Mouse (Mus musculus): ENCODE measurements at regions not wholly inside any gene's neighbourhood (a gene's known extent, or its start where the extent isn't known, plus 50 kb on each side); places are given as distances from the start of the nearest gene placed in this dataset.

- no peaks in the 10 kb centered on the region for H3K4me1 ChIP-seq (replicated peaks; ENCODE audit: control insufficient read depth, insufficient read depth, low read length)
- no peaks in the 10 kb centered on the region for H3K27me3 ChIP-seq (ENCODE audit: control insufficient read depth, insufficient read depth, low read depth, low read length)
- ATAC-seq (ENCODE audit: low read depth): no peak
Measured at GRCm38 (mm10) chr14:60439106-60439505, 66.0 kb downstream of the Amer2 start.

GRCm38 (mm10) chr14:60443821-60444551 is 70.9 kb downstream of the Amer2 start:
- no peak overlapping the region for H3K4me3 ChIP-seq (ENCODE audit: low read length)
- WGBS: 59% methylated on average over 7 of the region's 7 CpGs
- H3K27ac ChIP-seq (ENCODE audit: low read length): no peak overlapping the region
- 0 out of 2 replicates have a peak, but pooled peaks cover 2% of the 10 kb centered on the region for H3K9me3 ChIP-seq (ENCODE audit: control insufficient read depth, low read length)
- H3K9ac ChIP-seq (ENCODE audit: low read length): no peak overlapping the region
- ATAC-seq (ENCODE audit: low read depth): no peak
- no peaks in the 10 kb centered on the region for H3K4me1 ChIP-seq (replicated peaks; ENCODE audit: control insufficient read depth, insufficient read depth, low read length)
- no peak overlapping the region for H3K4me2 ChIP-seq (ENCODE audit: low read depth, low read length)
- H3K27me3 ChIP-seq (ENCODE audit: control insufficient read depth, insufficient read depth, low read depth, low read length): no peaks in the 10 kb centered on the region
- no peaks in the 10 kb centered on the region for H3K36me3 ChIP-seq (ENCODE audit: control insufficient read depth, insufficient read depth, low read length)

More at GRCm38 (mm10) chr14:60439106-60439505, 66.0 kb downstream of the Amer2 start:
- Histone ChIP-seq H3K4me3 (ENCODE audit: low read length) (no peak overlapping the region), H3K9me3 (ENCODE audit: control insufficient read depth, low read length) (0 out of 2 replicates have a peak, but pooled peaks cover 2% of the 10 kb centered on the region), H3K4me2 (ENCODE audit: low read depth, low read length) (no peak overlapping the region), H3K36me3 (ENCODE audit: control insufficient read depth, insufficient read depth, low read length) (no peaks in the 10 kb centered on the region), H3K9ac (ENCODE audit: low read length) (no peak overlapping the region), H3K27ac (ENCODE audit: low read length) (no peak overlapping the region)
- WGBS: 48% methylated on average over 6 of the region's 6 CpGs

GRCm38 (mm10) chr14:60444552-60444937 is 71.5 kb downstream of the Amer2 start:
- Histone ChIP-seq H3K4me3 (ENCODE audit: low read length) (no peak overlapping the region), H3K27ac (ENCODE audit: low read length) (no peak overlapping the region), H3K27me3 (ENCODE audit: control insufficient read depth, insufficient read depth, low read depth, low read length) (no peaks in the 10 kb centered on the region), H3K4me1 (replicated peaks; ENCODE audit: control insufficient read depth, insufficient read depth, low read length) (no peaks in the 10 kb centered on the region), H3K9ac (ENCODE audit: low read length) (no peak overlapping the region), H3K4me2 (ENCODE audit: low read depth, low read length) (no peak overlapping the region), H3K36me3 (ENCODE audit: control insufficient read depth, insufficient read depth, low read length) (no peaks in the 10 kb centered on the region), H3K9me3 (ENCODE audit: control insufficient read depth, low read length) (0 out of 2 replicates have a peak, but pooled peaks cover 2% of the 10 kb centered on the region)
- WGBS: 36% methylated on average over 3 of the region's 3 CpGs
- ATAC-seq (ENCODE audit: low read depth): no peak

GRCm38 (mm10) chr14:60446037-60446436 is 73.0 kb downstream of the Amer2 start:
- no peak for ATAC-seq (ENCODE audit: low read depth)
- no peak overlapping the region for H3K4me3 ChIP-seq (ENCODE audit: low read length)

GRCm38 (mm10) chr14:60451216-60451615 is 78.2 kb downstream of the Amer2 start:
- Histone ChIP-seq H3K9ac (ENCODE audit: low read length) (no peak overlapping the region), H3K9me3 (ENCODE audit: control insufficient read depth, low read length) (no peaks in the 10 kb centered on the region), H3K4me2 (ENCODE audit: low read depth, low read length) (no peak overlapping the region), H3K4me1 (replicated peaks; ENCODE audit: control insufficient read depth, insufficient read depth, low read length) (no peaks in the 10 kb centered on the region), H3K36me3 (ENCODE audit: control insufficient read depth, insufficient read depth, low read length) (no peaks in the 10 kb centered on the region), H3K4me3 (ENCODE audit: low read length) (no peak overlapping the region), H3K27me3 (ENCODE audit: control insufficient read depth, insufficient read depth, low read depth, low read length) (no peaks in the 10 kb centered on the region), H3K27ac (ENCODE audit: low read length) (no peak overlapping the region)
- 79% methylated on average over 9 of the region's 9 CpGs for WGBS
- ATAC-seq (ENCODE audit: low read depth): no peak

More at GRCm38 (mm10) chr14:60446037-60446436, 73.0 kb downstream of the Amer2 start:
- Histone ChIP-seq H3K4me2 (ENCODE audit: low read depth, low read length) (no peak overlapping the region), H3K27me3 (ENCODE audit: control insufficient read depth, insufficient read depth, low read depth, low read length) (no peaks in the 10 kb centered on the region), H3K9me3 (ENCODE audit: control insufficient read depth, low read length) (0 out of 2 replicates have a peak, but pooled peaks cover 2% of the 10 kb centered on the region), H3K4me1 (replicated peaks; ENCODE audit: control insufficient read depth, insufficient read depth, low read length) (no peaks in the 10 kb centered on the region), H3K9ac (ENCODE audit: low read length) (no peak overlapping the region), H3K27ac (ENCODE audit: low read length) (no peak overlapping the region), H3K36me3 (ENCODE audit: control insufficient read depth, insufficient read depth, low read length) (no peaks in the 10 kb centered on the region)
- 80% methylated on average over 6 of the region's 6 CpGs for WGBS

GRCm38 (mm10) chr14:60451684-60452083 is 78.6 kb downstream of the Amer2 start:
- no peak overlapping the region for H3K27ac ChIP-seq (ENCODE audit: low read length)
- H3K36me3 ChIP-seq (ENCODE audit: control insufficient read depth, insufficient read depth, low read length): no peaks in the 10 kb centered on the region
- no peaks in the 10 kb centered on the region for H3K27me3 ChIP-seq (ENCODE audit: control insufficient read depth, insufficient read depth, low read depth, low read length)
- no peak overlapping the region for H3K4me3 ChIP-seq (ENCODE audit: low read length)
- WGBS: 79% methylated on average over 7 of the region's 7 CpGs
- H3K4me2 ChIP-seq (ENCODE audit: low read depth, low read length): no peak overlapping the region
- H3K9ac ChIP-seq (ENCODE audit: low read length): no peak overlapping the region
- ATAC-seq (ENCODE audit: low read depth): no peak
- no peaks in the 10 kb centered on the region for H3K4me1 ChIP-seq (replicated peaks; ENCODE audit: control insufficient read depth, insufficient read depth, low read length)
- no peaks in the 10 kb centered on the region for H3K9me3 ChIP-seq (ENCODE audit: control insufficient read depth, low read length)

- H3K9me3 ChIP-seq (ENCODE audit: control insufficient read depth, low read length): no peaks in the 10 kb centered on the region
- H3K4me1 ChIP-seq (replicated peaks; ENCODE audit: control insufficient read depth, insufficient read depth, low read length): no peaks in the 10 kb centered on the region
- no peak overlapping the region for H3K4me2 ChIP-seq (ENCODE audit: low read depth, low read length)
- no peak overlapping the region for H3K27ac ChIP-seq (ENCODE audit: low read length)
- H3K9ac ChIP-seq (ENCODE audit: low read length): no peak overlapping the region
- WGBS: 51% methylated on average over 9 of the region's 9 CpGs
- H3K27me3 ChIP-seq (ENCODE audit: control insufficient read depth, insufficient read depth, low read depth, low read length): no peaks in the 10 kb centered on the region
- no peak for ATAC-seq (ENCODE audit: low read depth)
- H3K4me3 ChIP-seq (ENCODE audit: low read length): no peak overlapping the region
- no peaks in the 10 kb centered on the region for H3K36me3 ChIP-seq (ENCODE audit: control insufficient read depth, insufficient read depth, low read length)
Measured at GRCm38 (mm10) chr14:60456767-60457166, 83.7 kb downstream of the Amer2 start.

GRCm38 (mm10) chr14:60484996-60485888 is 112.2 kb downstream of the Amer2 start:
- Histone ChIP-seq H3K9me3 (ENCODE audit: control insufficient read depth, low read length) (0 out of 2 replicates have a peak, but pooled peaks cover 2% of the 10 kb centered on the region), H3K27ac (ENCODE audit: low read length) (no peak overlapping the region), H3K4me1 (replicated peaks; ENCODE audit: control insufficient read depth, insufficient read depth, low read length) (peaks cover 14% of the 10 kb centered on the region), H3K4me2 (ENCODE audit: low read depth, low read length) (peak overlapping the region; percentile 72), H3K27me3 (ENCODE audit: control insufficient read depth, insufficient read depth, low read depth, low read length) (peaks cover 21% of the 10 kb centered on the region), H3K36me3 (ENCODE audit: control insufficient read depth, insufficient read depth, low read length) (no peaks in the 10 kb centered on the region), H3K4me3 (ENCODE audit: low read length) (peak overlapping the region; percentile 44), H3K9ac (ENCODE audit: low read length) (peak overlapping the region; percentile 21; the same call in 1 of the 2 replicates)
- under 1% methylated on average over 38 of the region's 38 CpGs for WGBS
- ATAC-seq (ENCODE audit: low read depth): peak; percentile 84

- peak overlapping the region; percentile 72 for H3K4me2 ChIP-seq (ENCODE audit: low read depth, low read length)
- peaks cover 14% of the 10 kb centered on the region for H3K4me1 ChIP-seq (replicated peaks; ENCODE audit: control insufficient read depth, insufficient read depth, low read length)
- no peak overlapping the region for H3K9ac ChIP-seq (ENCODE audit: low read length)
- WGBS: 2% methylated on average over 5 of the region's 5 CpGs
- 0 out of 2 replicates have a peak, but pooled peaks cover 2% of the 10 kb centered on the region for H3K9me3 ChIP-seq (ENCODE audit: control insufficient read depth, low read length)
- H3K27ac ChIP-seq (ENCODE audit: low read length): no peak overlapping the region
- H3K36me3 ChIP-seq (ENCODE audit: control insufficient read depth, insufficient read depth, low read length): no peaks in the 10 kb centered on the region
- peak; percentile 72; the same call in 1 of the 2 replicates for ATAC-seq (ENCODE audit: low read depth)
- H3K4me3 ChIP-seq (ENCODE audit: low read length): peak overlapping the region; percentile 44
- H3K27me3 ChIP-seq (ENCODE audit: control insufficient read depth, insufficient read depth, low read depth, low read length): peaks cover 21% of the 10 kb centered on the region
Measured at GRCm38 (mm10) chr14:60485889-60486274, 112.8 kb downstream of the Amer2 start.

Data from lung, embryonic 16.5 days (tissue).